Mouse (Mus musculus) testis, adult 2 months (tissue): ENCODE measurements around the gene Gpr160.

Experiments used
- CTCF ChIP-seq: fragments of 200-500 bp; IDR thresholded peaks from 2 replicates; pipeline ENCODE4 v1.5.1; 2012; ENCODE audit warnings: low read depth, mild to moderate bottlenecking, inconsistent platforms, low read length, moderate library complexity; ENCODE audit not compliant: control insufficient read depth, insufficient read depth, insufficient replicate concordance
- POLR2A ChIP-seq: fragments of 200-500 bp; IDR thresholded peaks from 2 replicates; pipeline ENCODE4 v1.6.1; 2012; ENCODE audit warnings: low read depth, mild to moderate bottlenecking, inconsistent platforms, low read length, moderate library complexity; ENCODE audit not compliant: control insufficient read depth

DNA sequence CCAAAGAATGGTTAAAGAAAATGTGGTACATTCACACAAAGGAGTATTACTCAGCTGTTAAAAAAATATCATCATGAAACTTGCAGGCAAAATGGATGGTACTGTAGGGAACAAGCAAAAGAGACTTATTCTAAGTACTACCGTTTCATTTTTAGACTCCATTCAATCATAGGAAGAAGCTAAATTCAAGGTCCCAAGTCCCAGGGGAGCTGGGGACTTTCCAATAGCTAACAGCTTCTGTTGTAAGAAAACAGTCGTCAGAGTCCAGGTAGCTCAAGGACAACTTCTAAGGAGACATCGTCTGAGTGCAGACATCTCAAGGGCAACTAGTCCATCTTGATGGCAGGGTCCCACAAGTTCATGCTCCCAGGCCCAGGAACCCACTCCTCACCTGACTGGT, 71.9 kb downstream of the Gpr160 start:
- TF ChIP-seq CTCF, result no peak
- TF ChIP-seq POLR2A, result no peak
